Mouse (Mus musculus) olfactory bulb, adult 2 months (tissue): ENCODE results near the gene Natd1. TPM values are rescaled to one million over a fixed set of nuclear protein-coding genes. Genes with fewer than 3 reads are reported as not detected.

ENCODE experiments used
- H3K27ac ChIP-seq: fragments of 200-500 bp; 2 replicates; pipeline ENCODE4 v1.5.1; 2012; ENCODE audit warnings: low read depth, low read length; ENCODE audit not compliant: insufficient read depth
- H3K4me1 ChIP-seq: fragments of 200-500 bp; 2 replicates; pipeline ENCODE4 v1.6.1; 2012; ENCODE audit warnings: low read length; ENCODE audit not compliant: control insufficient read depth, insufficient read depth
- H3K4me3 ChIP-seq: fragments of 200-500 bp; 2 replicates; pipeline ENCODE4 v1.5.1; 2012; ENCODE audit warnings: mild to moderate bottlenecking, low read depth, low read length, moderate library complexity; ENCODE audit not compliant: insufficient read depth
- CTCF ChIP-seq: fragments of 200-500 bp; IDR thresholded peaks from 2 replicates; pipeline ENCODE4 v1.5.1; 2012; ENCODE audit warnings: low read depth, mild to moderate bottlenecking, low read length, moderate library complexity; ENCODE audit not compliant: insufficient read depth
- POLR2A ChIP-seq: fragments of 200-500 bp; IDR thresholded peaks from 2 replicates; pipeline ENCODE4 v1.6.1; 2012; ENCODE audit warnings: mild to moderate bottlenecking, low read depth, low read length, moderate library complexity; ENCODE audit not compliant: insufficient read depth
- whole genome bisulfite sequencing: fragments of 180-500 bp; shearing (Covaris S2); methylation state at CpG from one replicate; pipeline ENCODE4 v1.1.7; 2018; 5-methylcytosine and 5-hydroxymethylcytosine counted together
- polyA plus RNA-seq: library from polyadenylated mRNA; stranded (reverse); fragments of >200 nt; gene quantifications from 2 replicates; pipeline ENCODE4 v1.2.4, GENCODE M21; 2012; ENCODE audit warnings: low replicate concordance; ENCODE audit not compliant: missing spikeins, insufficient read depth, insufficient read length

The Natd1 gene
- not detected in 2 replicates for polyA plus RNA-seq

DNA sequence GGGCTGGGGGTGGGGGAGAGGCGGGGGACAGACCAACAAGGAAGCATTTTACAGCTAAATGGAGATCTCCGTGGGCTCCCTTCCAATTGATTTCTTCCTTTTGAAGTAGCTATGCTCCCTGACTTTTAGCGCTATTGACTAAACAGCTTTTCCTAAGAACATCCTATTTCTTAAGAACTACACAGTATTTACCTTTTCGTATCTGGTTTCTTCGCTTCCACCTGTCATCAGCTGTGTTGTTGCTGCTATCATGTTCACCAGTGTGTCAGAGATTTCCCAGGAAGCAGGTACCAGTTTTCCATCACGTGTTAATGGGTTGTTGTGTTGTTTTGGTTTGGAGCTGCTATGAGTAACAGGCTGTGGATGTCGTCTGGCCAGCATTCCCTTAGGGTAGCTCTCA lies at the start of gene Natd1:
Gene Natd1 (minus strand): TSS at position 260 of the 400 bp plus-strand sequence.
- peaks cover 20% of the 10 kb centered on the region for H3K4me1 ChIP-seq
- WGBS = 11% methylated on average over 7 of the region's 7 CpGs
- TF ChIP-seq POLR2A = no peak
- no peak for TF ChIP-seq CTCF
- H3K4me3 ChIP-seq = peak within 1 kb of the TSS; percentile 76
- peak within 1 kb of the TSS; percentile 91 for H3K27ac ChIP-seq

DNA sequence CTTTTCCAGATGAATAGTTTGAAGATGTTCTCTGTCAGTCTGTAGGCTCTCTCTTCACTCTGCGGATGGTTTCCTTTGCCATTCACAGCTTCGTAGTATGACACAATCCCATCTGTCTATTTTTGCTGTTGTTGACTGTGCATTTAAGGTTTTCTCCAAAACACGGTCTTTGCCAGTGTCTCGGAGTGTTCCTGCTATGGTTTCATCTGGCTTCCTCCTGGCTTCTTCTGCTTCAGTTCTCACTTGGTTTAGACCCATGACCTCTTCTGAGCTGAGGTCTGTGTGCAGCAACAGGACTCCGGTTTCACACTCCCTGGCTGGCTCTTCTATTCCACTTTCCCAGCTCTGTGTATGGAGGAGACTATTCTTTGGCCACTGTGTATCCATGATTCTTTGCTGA lies 48.2 kb upstream of the Natd1 start:
- Histone ChIP-seq H3K27ac (no peak overlapping the region), H3K4me3 (no peak overlapping the region), H3K4me1 (no peaks in the 10 kb centered on the region)
- no peak for TF ChIP-seq CTCF
- TF ChIP-seq POLR2A = no peak
- WGBS = 77% methylated on average over 5 of the region's 5 CpGs

DNA sequence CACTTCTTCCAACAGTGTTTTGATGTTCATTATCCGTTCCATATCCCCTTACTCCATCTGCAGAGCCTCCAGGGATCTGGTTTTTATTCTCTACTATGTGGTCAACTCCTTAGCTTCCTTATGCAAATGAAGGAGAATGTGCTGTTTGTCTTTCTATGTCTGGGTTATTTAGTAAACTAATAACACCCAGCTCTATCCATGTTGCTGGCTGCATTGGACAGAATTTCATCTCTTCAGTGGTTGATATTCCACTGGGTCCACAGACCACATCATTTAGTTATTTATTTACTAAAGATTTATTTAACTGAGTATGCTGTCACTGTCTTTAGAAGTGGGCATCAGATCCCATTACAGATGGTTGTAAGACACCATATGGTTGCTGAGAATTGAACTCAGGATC lies 46.6 kb upstream of the Natd1 start:
- H3K4me1 ChIP-seq = no peaks in the 10 kb centered on the region
- H3K4me3 ChIP-seq = no peak overlapping the region
- TF ChIP-seq CTCF (no peak), POLR2A (no peak)
- WGBS = 73% methylated on average over 1 of the region's 1 CpGs
- no peak overlapping the region for H3K27ac ChIP-seq

DNA sequence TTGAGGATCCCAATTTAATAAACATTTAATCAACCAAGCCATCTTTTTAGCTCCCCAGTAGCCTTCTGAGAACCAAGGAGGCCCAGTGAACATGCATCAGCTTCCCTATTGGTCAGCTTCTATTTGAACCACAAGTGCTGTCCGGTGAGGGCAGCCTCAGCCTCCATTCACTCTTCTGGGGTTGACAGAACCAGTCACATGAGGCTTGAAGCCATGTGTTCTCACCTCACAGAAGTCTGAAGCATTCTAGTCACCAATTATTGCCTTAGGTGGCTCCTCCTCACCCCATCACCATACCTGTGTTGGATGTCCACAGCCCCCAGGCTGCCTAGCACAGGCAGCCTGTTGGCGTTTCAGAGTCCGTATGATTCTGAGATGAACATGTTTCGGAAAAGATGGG lies 44.4 kb upstream of the Natd1 start:
- H3K4me3 ChIP-seq = no peak overlapping the region
- peaks cover 1% of the 10 kb centered on the region for H3K4me1 ChIP-seq
- WGBS = 95% methylated on average over 4 of the region's 4 CpGs
- TF ChIP-seq POLR2A (no peak), CTCF (no peak)
- H3K27ac ChIP-seq = no peak overlapping the region

DNA sequence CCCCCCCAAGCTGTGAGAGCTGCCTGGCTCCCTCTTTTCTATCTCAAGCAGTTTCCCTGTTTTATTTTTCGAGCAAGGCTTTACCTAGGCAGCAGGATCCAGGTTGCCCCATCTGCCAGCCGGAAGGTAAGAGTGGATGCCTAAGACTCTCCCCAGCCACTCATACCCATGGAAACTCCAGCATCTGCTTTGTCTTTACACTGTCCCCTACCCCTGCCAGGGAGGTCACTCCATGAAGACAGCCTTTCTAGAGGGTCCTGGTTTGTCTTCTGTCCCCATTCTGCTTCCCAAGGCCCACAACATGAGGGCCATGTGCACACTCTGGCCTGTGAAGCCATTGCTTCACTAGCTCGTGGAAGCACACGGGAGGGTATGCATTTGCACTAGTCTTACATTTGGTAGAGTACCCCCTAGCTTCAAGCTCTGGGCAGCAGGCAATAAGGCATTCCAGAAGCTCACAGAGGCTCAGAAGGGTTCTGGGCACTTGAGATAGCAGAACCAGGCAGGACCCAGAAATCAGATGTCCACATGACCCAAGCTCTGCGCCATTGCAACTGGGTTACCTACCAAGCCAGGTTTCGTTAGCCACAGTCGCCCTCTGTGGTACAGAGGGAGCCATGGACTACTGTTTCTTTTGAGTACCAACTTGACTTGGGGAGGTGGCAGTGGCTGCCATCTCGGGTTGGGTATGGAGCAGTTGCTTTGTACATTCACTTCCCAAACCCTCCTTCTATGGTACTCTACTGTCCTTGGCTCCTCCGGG lies 41.3 kb upstream of the Natd1 start:
- 85% methylated on average over 9 of the region's 9 CpGs for WGBS
- TF ChIP-seq POLR2A = no peak
- no peak for TF ChIP-seq CTCF
- Histone ChIP-seq H3K4me3 (no peak overlapping the region), H3K4me1 (peaks cover 4% of the 10 kb centered on the region), H3K27ac (no peak overlapping the region)

DNA sequence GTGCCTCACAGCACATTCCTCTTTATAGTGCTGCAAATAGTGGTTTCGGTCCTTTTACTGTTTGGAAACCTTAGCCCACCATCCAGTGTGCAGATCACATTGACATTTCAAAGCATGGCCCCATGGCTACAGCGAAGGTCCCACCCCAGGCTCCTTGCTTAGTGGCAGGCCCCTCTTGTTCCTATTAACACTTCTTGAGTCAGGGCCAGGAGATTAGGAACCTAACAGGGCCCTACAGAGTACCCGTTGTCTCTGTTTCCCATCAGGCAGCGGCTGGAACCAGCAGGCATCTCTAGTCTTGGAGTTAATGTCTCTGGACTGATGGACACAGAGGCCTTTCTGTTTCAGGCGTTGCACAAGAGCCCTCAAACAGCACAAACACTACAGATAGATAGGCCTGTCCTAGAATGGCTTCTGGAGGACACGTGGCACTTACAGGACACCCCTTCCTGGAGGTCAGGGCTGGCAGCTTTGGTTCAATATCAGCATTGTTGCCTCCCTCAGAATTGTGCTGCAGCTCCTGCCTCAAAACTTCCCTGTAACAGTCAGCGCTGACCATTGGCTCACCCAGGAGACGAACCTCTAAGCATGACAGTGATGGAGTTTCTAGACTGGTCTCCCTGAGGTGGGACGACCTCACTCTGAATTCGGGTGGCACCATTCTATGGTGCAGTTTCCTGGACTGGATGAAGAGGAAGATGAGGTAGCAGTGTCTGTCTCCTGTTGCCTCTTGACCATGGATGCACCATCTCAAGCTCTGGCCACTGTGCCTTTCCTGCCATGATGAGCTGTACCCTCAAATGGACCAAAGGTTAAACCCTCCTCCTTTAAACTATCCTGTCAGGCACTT lies 39.9 kb upstream of the Natd1 start:
- Histone ChIP-seq H3K27ac (no peak overlapping the region), H3K4me1 (peaks cover 4% of the 10 kb centered on the region), H3K4me3 (no peak overlapping the region)
- WGBS = 60% methylated on average over 10 of the region's 10 CpGs
- TF ChIP-seq POLR2A (no peak), CTCF (no peak)

DNA sequence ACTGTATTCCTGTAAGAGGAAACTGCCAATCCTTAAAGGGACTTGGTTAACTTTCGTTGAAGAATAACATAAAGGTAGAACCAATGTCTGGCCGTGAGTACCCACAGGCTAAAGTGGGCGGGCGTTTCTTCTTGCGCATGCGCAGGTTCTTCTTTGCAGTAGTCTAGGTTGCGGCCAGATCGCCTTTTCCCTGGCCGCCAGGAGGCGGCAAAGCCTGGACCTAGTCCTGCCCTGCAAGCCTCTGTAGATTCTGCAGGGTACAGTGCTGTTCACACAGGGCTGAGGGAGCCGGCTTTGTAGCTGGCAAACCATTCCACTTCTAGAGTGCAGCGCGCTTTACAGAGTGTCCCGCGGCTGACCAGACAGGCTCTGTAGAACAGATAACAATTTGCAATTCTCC lies 39.3 kb upstream of the Natd1 start:
- TF ChIP-seq POLR2A (no peak), CTCF (peak; percentile 93)
- Histone ChIP-seq H3K27ac (no peak overlapping the region), H3K4me3 (no peak overlapping the region), H3K4me1 (peaks cover 4% of the 10 kb centered on the region)
- WGBS = 8% methylated on average over 15 of the region's 15 CpGs

DNA sequence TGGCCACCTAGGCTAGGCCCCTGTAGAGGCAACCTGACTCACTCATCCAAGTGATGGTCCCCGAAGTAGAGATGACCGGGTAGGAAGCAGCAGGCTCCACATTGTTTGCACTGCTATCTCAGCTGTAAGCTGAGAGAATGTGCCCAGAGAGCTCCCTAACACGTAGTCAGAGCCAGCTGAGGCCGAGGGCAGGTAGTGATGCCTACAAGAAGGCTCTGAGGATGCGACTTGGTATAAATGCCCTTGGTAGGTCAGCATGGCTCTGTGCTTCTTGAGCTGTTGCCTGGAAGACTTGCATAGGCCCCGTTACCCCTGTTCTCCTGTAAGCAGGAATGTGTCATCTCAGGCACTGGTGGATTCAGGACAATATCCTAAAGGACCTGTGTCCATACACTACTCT lies 38.4 kb upstream of the Natd1 start:
- H3K4me3 ChIP-seq = no peak overlapping the region
- H3K27ac ChIP-seq = no peak overlapping the region
- 95% methylated on average over 6 of the region's 6 CpGs for WGBS
- no peak for TF ChIP-seq POLR2A
- TF ChIP-seq CTCF = no peak
- H3K4me1 ChIP-seq = peaks cover 4% of the 10 kb centered on the region

DNA sequence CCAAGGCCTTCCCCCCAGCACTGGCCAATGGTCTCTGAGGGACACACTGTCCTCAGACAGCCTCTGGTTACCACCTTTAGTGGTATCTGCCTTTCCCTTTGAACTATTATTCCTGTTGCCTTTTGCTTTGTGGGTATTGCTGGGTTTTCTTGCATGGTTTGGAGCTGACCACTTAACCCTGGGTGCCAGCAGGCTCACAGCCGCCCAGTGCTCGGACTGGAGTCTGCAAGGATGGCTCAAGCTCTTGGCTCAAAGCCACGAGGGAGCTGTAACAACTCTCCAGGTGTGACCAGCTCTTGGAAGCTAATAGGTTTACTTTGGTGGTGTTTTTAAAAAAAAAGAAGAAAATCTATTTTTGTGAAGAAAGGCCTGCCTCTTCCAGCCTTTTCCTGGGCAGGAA lies 37.8 kb upstream of the Natd1 start:
- 85% methylated on average over 3 of the region's 3 CpGs for WGBS
- Histone ChIP-seq H3K4me3 (no peak overlapping the region), H3K4me1 (peaks cover 4% of the 10 kb centered on the region), H3K27ac (no peak overlapping the region)
- no peak for TF ChIP-seq POLR2A
- no peak for TF ChIP-seq CTCF
